ENCODE assay signal across 27 mouse cellular contexts in genomic region chr3:128412157-128412556, GRCm38 (mm10).
A peak's percentile ranks its signal among the peaks of the same experiment; 100 is the strongest.
DNase-seq lines count a peak whose midpoint lies in the region; ATAC-seq lines count a peak whose summit lies in the region.
"Had no signal": no experiment of that assay in that cellular context is flagged by ENCODE, and none has a peak within 500 bp of the region (broad histone marks: within the 10 kb centered on the region; RNA-seq: fewer than 3 reads in every experiment).

No protein-coding gene starts in this region.

- no peaks in the 10 kb centered on the region for H3K36me3 ChIP-seq in forebrain, embryonic 12.5 days (replicated peaks)
- H3K36me3 ChIP-seq in forebrain, embryonic 10.5 days (replicated peaks) = no peaks in the 10 kb centered on the region
- no peaks in the 10 kb centered on the region for H3K36me3 ChIP-seq in hindbrain, embryonic 14.5 days (replicated peaks; ENCODE audit: control insufficient read depth, insufficient read depth)
- no peaks in the 10 kb centered on the region for H3K36me3 ChIP-seq in hindbrain, embryonic 13.5 days
- no peaks in the 10 kb centered on the region for H3K36me3 ChIP-seq in neural tube, embryonic 11.5 days (ENCODE audit: control insufficient read depth, insufficient read depth, low read length)
- H3K36me3 ChIP-seq: embryonic facial prominence, embryonic 12.5 days; hindbrain, embryonic 15.5 days; limb, embryonic 13.5 days; stomach, embryonic 15.5 days had no signal

- no peaks in the 10 kb centered on the region for H3K27me3 ChIP-seq in forebrain, embryonic 12.5 days
- H3K27me3 ChIP-seq in forebrain, embryonic 10.5 days (ENCODE audit: poor library complexity, severe bottlenecking) = no peaks in the 10 kb centered on the region
- no peaks in the 10 kb centered on the region for H3K27me3 ChIP-seq in hindbrain, embryonic 14.5 days (ENCODE audit: control insufficient read depth, insufficient read depth, low read length)
- no peaks in the 10 kb centered on the region for H3K27me3 ChIP-seq in hindbrain, embryonic 13.5 days
- H3K27me3 ChIP-seq in neural tube, embryonic 11.5 days (ENCODE audit: control insufficient read depth, insufficient read depth, low read length) = no peaks in the 10 kb centered on the region
- H3K27me3 ChIP-seq: embryonic facial prominence, embryonic 12.5 days; hindbrain, embryonic 15.5 days; limb, embryonic 13.5 days; megakaryocyte, embryonic 14.5 days; stomach, embryonic 15.5 days had no signal

- H3K9me3 ChIP-seq in forebrain, embryonic 12.5 days = no peaks in the 10 kb centered on the region
- no peaks in the 10 kb centered on the region for H3K9me3 ChIP-seq in forebrain, embryonic 10.5 days
- H3K9me3 ChIP-seq in hindbrain, embryonic 14.5 days (ENCODE audit: control insufficient read depth, low read length) = no peaks in the 10 kb centered on the region; the same call in 1 of the 2 replicates
- no peaks in the 10 kb centered on the region for H3K9me3 ChIP-seq in hindbrain, embryonic 13.5 days
- H3K9me3 ChIP-seq in neural tube, embryonic 11.5 days (ENCODE audit: control insufficient read depth, low read length) = no peaks in the 10 kb centered on the region
- H3K9me3 ChIP-seq: embryonic facial prominence, embryonic 12.5 days; hindbrain, embryonic 15.5 days; limb, embryonic 13.5 days; stomach, embryonic 15.5 days had no signal

- no peak for DNase-seq in forebrain, embryonic 10.5 days (ENCODE audit: extremely low spot score, low spot score)
- DNase-seq in hindbrain, embryonic 14.5 days (ENCODE audit: low spot score) = peak; percentile 27
- DNase-seq in neural tube, embryonic 11.5 days (ENCODE audit: low spot score) = peak; percentile 12
- no peak for DNase-seq in neural tube, embryonic 10.5 days (ENCODE audit: extremely low spot score, low spot score)
- DNase-seq in mesoderm, embryonic 11.5 days (ENCODE audit: low read depth, low spot score) = peak; percentile 12
- DNase-seq in gastrocnemius, adult 18-20 months (ENCODE audit: low spot score) = no peak
- DNase-seq: adrenal gland, postnatal 10 days; B cell, adult 2 months; cerebellum, adult 11 months; cerebellum, adult 9-10 months; gastrocnemius, postnatal 14 days; heart, postnatal 14 days; kidney, adult 8-10 months; kidney, postnatal 4 days; lung, postnatal 4 days; right cerebral cortex, postnatal 25 days had no signal

- 0 out of 2 replicates have a peak, but pooled peaks cover 3% of the 10 kb centered on the region for H3K4me1 ChIP-seq in forebrain, embryonic 12.5 days
- peaks cover 6% of the 10 kb centered on the region for H3K4me1 ChIP-seq in forebrain, embryonic 10.5 days
- no peaks in the 10 kb centered on the region for H3K4me1 ChIP-seq in hindbrain, embryonic 14.5 days (replicated peaks; ENCODE audit: control insufficient read depth, insufficient read depth, low read length)
- no peaks in the 10 kb centered on the region for H3K4me1 ChIP-seq in hindbrain, embryonic 13.5 days (replicated peaks)
- H3K4me1 ChIP-seq in neural tube, embryonic 11.5 days (ENCODE audit: control insufficient read depth, insufficient read depth, low read length) = no peaks in the 10 kb centered on the region
- H3K4me1 ChIP-seq: embryonic facial prominence, embryonic 12.5 days; hindbrain, embryonic 15.5 days; limb, embryonic 13.5 days; megakaryocyte, embryonic 14.5 days; stomach, embryonic 15.5 days had no signal

- no peak overlapping the region for H3K4me3 ChIP-seq in forebrain, embryonic 12.5 days (replicated peaks)
- no peak overlapping the region for H3K4me3 ChIP-seq in forebrain, embryonic 10.5 days
- no peak overlapping the region for H3K4me3 ChIP-seq in hindbrain, embryonic 14.5 days (replicated peaks; ENCODE audit: low read length)
- H3K4me3 ChIP-seq in hindbrain, embryonic 13.5 days = no peak overlapping the region
- H3K4me3 ChIP-seq in neural tube, embryonic 11.5 days (ENCODE audit: low read depth, low read length) = no peak overlapping the region
- H3K4me3 ChIP-seq: embryonic facial prominence, embryonic 12.5 days; hindbrain, embryonic 15.5 days; limb, embryonic 13.5 days; megakaryocyte, embryonic 14.5 days; stomach, embryonic 15.5 days had no signal

- H3K4me2 ChIP-seq in forebrain, embryonic 12.5 days = no peak overlapping the region
- H3K4me2 ChIP-seq in hindbrain, embryonic 14.5 days (replicated peaks) = no peak overlapping the region
- H3K4me2 ChIP-seq in hindbrain, embryonic 13.5 days = no peak overlapping the region
- H3K4me2 ChIP-seq in neural tube, embryonic 11.5 days (ENCODE audit: low read depth) = no peak overlapping the region
- H3K4me2 ChIP-seq: embryonic facial prominence, embryonic 12.5 days; hindbrain, embryonic 15.5 days; limb, embryonic 13.5 days; liver, embryonic 11.5 days; stomach, embryonic 15.5 days had no signal

- H3K27ac ChIP-seq in forebrain, embryonic 12.5 days = no peak overlapping the region
- no peak overlapping the region for H3K27ac ChIP-seq in forebrain, embryonic 10.5 days
- no peak overlapping the region for H3K27ac ChIP-seq in hindbrain, embryonic 14.5 days
- H3K27ac ChIP-seq in hindbrain, embryonic 13.5 days = no peak overlapping the region
- no peak overlapping the region for H3K27ac ChIP-seq in neural tube, embryonic 11.5 days (ENCODE audit: low read depth, low read length)
- H3K27ac ChIP-seq: embryonic facial prominence, embryonic 12.5 days; hindbrain, embryonic 15.5 days; kidney, postnatal 0 days; limb, embryonic 13.5 days; stomach, embryonic 15.5 days had no signal

- no peak overlapping the region for H3K9ac ChIP-seq in forebrain, embryonic 12.5 days
- no peak overlapping the region for H3K9ac ChIP-seq in hindbrain, embryonic 14.5 days
- H3K9ac ChIP-seq in hindbrain, embryonic 13.5 days = no peak overlapping the region
- no peak overlapping the region for H3K9ac ChIP-seq in neural tube, embryonic 11.5 days (ENCODE audit: low read length)
- H3K9ac ChIP-seq: embryonic facial prominence, embryonic 12.5 days; hindbrain, embryonic 15.5 days; limb, embryonic 13.5 days; stomach, embryonic 15.5 days had no signal

- 0 out of 2 replicates have a peak, but pooled peaks have one; percentile 41 for ATAC-seq in forebrain, embryonic 12.5 days (ENCODE audit: low FRiP score)
- ATAC-seq in hindbrain, embryonic 14.5 days (ENCODE audit: low FRiP score) = no peak
- ATAC-seq in hindbrain, embryonic 13.5 days (ENCODE audit: low FRiP score) = no peak
- ATAC-seq in neural tube, embryonic 11.5 days (ENCODE audit: insufficient read depth, low FRiP score, low TSS enrichment) = peak; percentile 77; the same call in 1 of the 2 replicates
- ATAC-seq: intestine, embryonic 16.5 days; lung, postnatal 0 days had no signal

Comparison
In these comparisons a context has a peak if more than half of its experiments do, and no peak if none do; other contexts are left out.
1. DNase-seq: peak in hindbrain, embryonic 14.5 days (single experiment), neural tube, embryonic 11.5 days (single experiment) and mesoderm, embryonic 11.5 days (single experiment); none in forebrain, embryonic 10.5 days (single experiment), neural tube, embryonic 10.5 days (single experiment) and gastrocnemius, adult 18-20 months (single experiment).
2. ATAC-seq: peak in forebrain, embryonic 12.5 days (single experiment) and neural tube, embryonic 11.5 days (single experiment); none in hindbrain, embryonic 14.5 days (single experiment) and hindbrain, embryonic 13.5 days (single experiment).